Mouse (Mus musculus) heart, embryonic 16.5 days (tissue): ENCODE data around the gene Atxn1. TPM values are rescaled to one million over a fixed set of nuclear protein-coding genes. Genes with fewer than 3 reads are reported as not detected.

Experiments used
- ATAC-seq: fragments of 200-750 bp; cut with Nextera tagmentation; replicated peaks from 2 replicates; pipeline ENCODE4 v1.8.0; 2017; ENCODE audit warnings: moderate number of reproducible peaks; ENCODE audit not compliant: insufficient read depth, low FRiP score; ENCODE audit errors: extremely low read depth
- H3K27ac ChIP-seq: fragments of 300-500 bp; sonication (generic); 2 replicates; pipeline ENCODE4 v1.5.1; 2014; ENCODE audit warnings: mild to moderate bottlenecking, low read length, control low read depth, moderate library complexity
- H3K27me3 ChIP-seq: fragments of 300-500 bp; sonication (generic); 2 replicates; pipeline ENCODE4 v1.6.1; 2014; ENCODE audit warnings: low read length, mixed read lengths; ENCODE audit not compliant: control insufficient read depth, insufficient read depth
- H3K36me3 ChIP-seq: fragments of 300-500 bp; sonication (generic); 2 replicates; pipeline ENCODE4 v1.6.1; 2014; ENCODE audit not compliant: control insufficient read depth, insufficient read depth
- H3K4me1 ChIP-seq: fragments of 300-500 bp; sonication (generic); 2 replicates; pipeline ENCODE4 v1.6.1; 2014; ENCODE audit warnings: low read length, mixed read lengths; ENCODE audit not compliant: control insufficient read depth, insufficient read depth
- H3K4me2 ChIP-seq: fragments of 300-500 bp; sonication (generic); 2 replicates; pipeline ENCODE4 v1.6.1; 2014; ENCODE audit warnings: low read depth, mild to moderate bottlenecking, control low read depth, low read length
- H3K4me3 ChIP-seq: fragments of 300-500 bp; sonication (generic); 2 replicates; pipeline ENCODE4 v1.5.1; 2014; ENCODE audit warnings: mild to moderate bottlenecking, control low read depth, low read length
- H3K9ac ChIP-seq: fragments of 300-500 bp; sonication (generic); 2 replicates; pipeline ENCODE4 v1.6.1; 2014; ENCODE audit warnings: low read length, control low read depth
- H3K9me3 ChIP-seq: fragments of 300-500 bp; sonication (generic); replicated peaks from 2 replicates; pipeline ENCODE4 v1.6.1; 2016; ENCODE audit warnings: low read length; ENCODE audit not compliant: control insufficient read depth
- WGBS: fragments of 180-500 bp; shearing (Covaris S2); extraction: QIAGEN DNeasy Blood & Tissue Kit; methylation state at CpG from one replicate; pipeline ENCODE4 v1.1.7; 2014; 5-methylcytosine and 5-hydroxymethylcytosine counted together
- polyA plus RNA-seq: library from polyadenylated mRNA; unstranded; fragments of >200 nt; fragmentation: Nextera tagmentation; extraction: Ambion mirVana; gene quantifications from 2 replicates; pipeline ENCODE4 v1.2.1, GENCODE M21; 2015

The Atxn1 gene
- polyA plus RNA-seq, 1 experiment from 2014 or later, result 7.2 TPM

DNA sequence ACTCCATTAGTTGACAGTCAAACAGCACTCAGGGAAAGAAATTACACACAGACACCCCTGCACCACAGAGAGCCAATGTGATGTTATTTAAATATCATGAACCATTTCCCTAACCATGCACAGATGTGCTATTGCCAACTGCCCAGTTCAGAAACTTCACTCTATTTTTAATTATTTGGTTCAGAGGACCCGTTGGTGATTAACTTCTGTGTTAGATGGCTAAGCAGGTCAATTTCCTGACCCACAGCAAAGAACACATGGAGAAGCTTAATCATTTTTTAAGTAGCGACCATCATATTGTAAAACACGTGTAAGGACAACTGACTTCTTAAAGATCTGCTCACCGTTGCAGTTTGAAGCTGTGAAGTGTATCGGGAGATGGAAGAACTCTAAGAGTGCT, 26.7 kb downstream of the Atxn1 start:
- no peak overlapping the region for H3K27ac ChIP-seq
- no peak overlapping the region for H3K4me3 ChIP-seq
- H3K9ac ChIP-seq, result no peak overlapping the region
- no peaks in the 10 kb centered on the region for H3K9me3 ChIP-seq
- no peaks in the 10 kb centered on the region for H3K27me3 ChIP-seq
- H3K4me1 ChIP-seq, result peaks cover 29% of the 10 kb centered on the region
- peaks cover 4% of the 10 kb centered on the region; the same call in 1 of the 2 replicates for H3K36me3 ChIP-seq
- H3K4me2 ChIP-seq, result no peak overlapping the region
- WGBS, result 83% methylated on average over 5 of the region's 5 CpGs
- ATAC-seq, result no peak

DNA sequence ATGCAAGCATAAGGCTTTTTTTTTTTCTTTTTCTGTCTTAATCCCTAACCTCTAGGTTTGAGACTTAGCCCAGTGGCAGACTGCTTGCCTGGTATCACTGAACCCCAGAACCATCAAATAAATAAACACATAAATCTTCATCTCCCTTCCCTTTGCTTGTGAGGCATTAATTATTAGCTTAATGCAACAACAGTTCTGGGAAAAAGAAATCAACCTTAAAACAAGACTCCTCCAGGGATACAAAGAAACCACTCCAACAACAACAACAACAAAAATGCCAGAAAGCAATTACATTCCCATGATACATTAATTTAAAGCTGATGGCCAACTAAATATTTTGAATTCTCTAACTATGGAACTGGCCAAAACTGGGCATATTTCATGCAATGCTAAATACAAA, 28.0 kb downstream of the Atxn1 start:
- H3K4me1 ChIP-seq, result peaks cover 30% of the 10 kb centered on the region
- no peak overlapping the region for H3K4me2 ChIP-seq
- H3K27ac ChIP-seq, result no peak overlapping the region
- ATAC-seq, result no peak
- H3K4me3 ChIP-seq, result no peak overlapping the region
- H3K9ac ChIP-seq, result no peak overlapping the region
- H3K27me3 ChIP-seq, result no peaks in the 10 kb centered on the region
- H3K9me3 ChIP-seq, result peaks cover 2% of the 10 kb centered on the region; the same call in 1 of the 2 replicates
- peaks cover 4% of the 10 kb centered on the region; the same call in 1 of the 2 replicates for H3K36me3 ChIP-seq

DNA sequence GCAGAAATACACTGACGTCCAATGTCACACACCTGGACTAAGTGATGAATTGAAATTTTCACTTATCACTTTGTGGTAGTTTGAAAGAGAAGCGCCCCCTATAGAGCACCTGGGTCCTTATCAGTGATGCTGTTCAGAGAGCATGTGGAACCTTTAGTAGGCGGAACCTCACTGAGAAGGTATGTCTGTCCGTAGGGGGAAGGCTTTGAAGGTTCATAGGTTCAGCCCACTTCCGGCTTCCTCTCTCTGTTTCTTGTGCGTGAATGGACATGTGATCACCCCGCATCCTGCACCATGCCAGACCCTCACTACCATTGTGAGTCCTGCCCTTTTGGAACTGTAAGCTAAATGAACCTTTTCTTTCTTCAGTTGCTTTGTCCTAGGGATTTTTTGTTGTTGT, 29.0 kb downstream of the Atxn1 start:
- ATAC-seq, result no peak
- Histone ChIP-seq H3K9ac (no peak overlapping the region), H3K9me3 (peaks cover 5% of the 10 kb centered on the region; the same call in 1 of the 2 replicates), H3K4me1 (peaks cover 28% of the 10 kb centered on the region), H3K27ac (no peak overlapping the region), H3K27me3 (no peaks in the 10 kb centered on the region), H3K4me3 (no peak overlapping the region), H3K36me3 (peaks cover 4% of the 10 kb centered on the region; the same call in 1 of the 2 replicates), H3K4me2 (no peak overlapping the region)
- WGBS, result 79% methylated on average over 7 of the region's 7 CpGs

DNA sequence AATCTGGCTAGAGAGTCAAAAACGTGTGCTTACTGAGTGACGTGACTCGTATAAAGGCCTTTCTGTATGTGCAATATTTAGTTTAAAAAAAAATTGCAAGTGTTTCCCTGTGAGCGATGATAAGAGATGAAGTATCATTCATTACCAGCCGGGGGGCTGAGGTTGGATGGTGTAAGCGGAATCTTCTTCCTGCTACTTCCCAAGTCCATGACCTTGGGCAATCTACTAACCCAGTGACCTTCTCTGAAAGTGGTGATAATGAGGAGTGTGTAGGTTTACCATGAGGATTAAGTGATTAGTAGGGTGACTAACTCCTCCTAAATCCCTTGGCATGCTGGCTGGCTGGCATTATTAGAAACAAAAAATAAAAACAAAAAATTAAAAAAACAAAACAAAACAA, 30.0 kb downstream of the Atxn1 start:
- no peaks in the 10 kb centered on the region for H3K27me3 ChIP-seq
- no peak overlapping the region for H3K4me3 ChIP-seq
- 51% methylated on average over 6 of the region's 6 CpGs for WGBS
- peaks cover 22% of the 10 kb centered on the region for H3K4me1 ChIP-seq
- H3K9ac ChIP-seq, result no peak overlapping the region
- H3K4me2 ChIP-seq, result no peak overlapping the region
- peaks cover 4% of the 10 kb centered on the region; the same call in 1 of the 2 replicates for H3K36me3 ChIP-seq
- peak overlapping the region; percentile 78; the same call in 1 of the 2 replicates for H3K27ac ChIP-seq
- H3K9me3 ChIP-seq, result peaks cover 5% of the 10 kb centered on the region; the same call in 1 of the 2 replicates
- ATAC-seq, result no peak

DNA sequence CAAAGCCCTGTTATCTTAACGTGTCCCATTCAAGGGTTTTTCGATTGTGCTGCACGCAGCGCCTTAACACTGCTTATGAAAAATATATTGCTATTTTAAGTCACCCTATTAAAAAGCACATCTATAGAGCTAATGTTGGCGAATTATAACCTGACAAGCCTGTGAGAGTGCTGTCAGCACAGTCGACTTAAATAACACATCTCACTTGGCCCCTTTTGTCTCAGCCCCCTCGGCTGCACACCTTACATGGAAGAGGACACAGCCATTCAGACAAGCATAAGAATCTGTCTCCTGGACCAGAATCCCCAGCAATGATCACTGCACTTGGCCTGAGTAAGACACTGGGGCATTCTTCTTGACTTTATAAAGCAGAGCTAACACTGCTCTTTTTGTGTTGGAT, 30.7 kb downstream of the Atxn1 start:
- H3K27me3 ChIP-seq, result no peaks in the 10 kb centered on the region
- peak overlapping the region; percentile 78 for H3K27ac ChIP-seq
- WGBS, result 41% methylated on average over 7 of the region's 7 CpGs
- H3K36me3 ChIP-seq, result peaks cover 4% of the 10 kb centered on the region; the same call in 1 of the 2 replicates
- H3K4me3 ChIP-seq, result no peak overlapping the region
- no peak overlapping the region for H3K9ac ChIP-seq
- H3K9me3 ChIP-seq, result peaks cover 5% of the 10 kb centered on the region; the same call in 1 of the 2 replicates
- peaks cover 22% of the 10 kb centered on the region for H3K4me1 ChIP-seq
- peak; percentile 77 for ATAC-seq
- peak overlapping the region; percentile 27 for H3K4me2 ChIP-seq

DNA sequence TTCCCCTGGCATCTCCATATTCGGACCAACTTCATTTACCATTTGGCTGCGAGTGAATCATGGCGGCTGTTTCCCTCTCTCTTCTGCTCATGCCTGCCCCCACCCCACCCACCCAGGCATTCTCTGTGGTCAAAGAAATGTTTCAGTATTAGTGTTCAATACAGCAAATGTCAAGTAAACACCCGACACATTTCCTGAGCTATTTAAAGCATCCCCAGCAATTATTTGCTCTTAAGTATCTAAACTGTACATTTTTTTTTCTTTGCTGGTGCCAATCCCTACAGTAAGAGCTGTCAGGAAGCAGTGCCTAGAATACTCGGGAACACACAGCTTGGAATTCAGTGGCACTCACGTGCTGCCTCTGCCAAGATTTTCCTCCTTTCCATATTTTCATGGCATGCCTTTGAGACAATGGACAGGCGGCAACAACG, 32.3 kb downstream of the Atxn1 start:
- Histone ChIP-seq H3K27ac (no peak overlapping the region), H3K9ac (no peak overlapping the region), H3K4me3 (no peak overlapping the region), H3K36me3 (0 out of 2 replicates have a peak, but pooled peaks cover 2% of the 10 kb centered on the region), H3K4me2 (peak overlapping the region; percentile 15; the same call in 1 of the 2 replicates), H3K9me3 (peaks cover 5% of the 10 kb centered on the region; the same call in 1 of the 2 replicates), H3K4me1 (peaks cover 22% of the 10 kb centered on the region), H3K27me3 (no peaks in the 10 kb centered on the region)
- 56% methylated on average over 8 of the region's 8 CpGs for WGBS
- ATAC-seq, result no peak

DNA sequence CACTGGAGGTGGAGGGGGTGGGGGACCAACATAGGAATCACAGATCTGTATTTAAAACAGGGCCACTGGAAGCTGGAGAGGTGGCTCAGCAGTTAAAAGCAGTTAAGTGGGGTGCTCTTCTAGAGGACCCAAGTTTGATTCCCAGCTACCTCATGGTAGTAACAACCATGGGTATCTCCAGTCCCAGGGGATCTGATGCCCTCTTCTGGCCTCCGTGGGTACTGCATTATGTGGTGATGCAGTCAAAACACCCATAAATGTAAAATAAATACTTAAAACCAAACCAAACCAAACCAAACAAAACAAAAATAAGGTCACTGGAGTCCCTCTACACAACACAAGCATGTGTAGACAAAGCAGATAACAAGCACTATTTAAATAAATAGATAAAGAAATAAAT, 32.9 kb downstream of the Atxn1 start:
- no peak overlapping the region for H3K4me3 ChIP-seq
- H3K4me1 ChIP-seq, result peaks cover 22% of the 10 kb centered on the region
- peaks cover 5% of the 10 kb centered on the region; the same call in 1 of the 2 replicates for H3K9me3 ChIP-seq
- H3K27me3 ChIP-seq, result no peaks in the 10 kb centered on the region
- 63% methylated on average over 1 of the region's 1 CpGs for WGBS
- H3K36me3 ChIP-seq, result 0 out of 2 replicates have a peak, but pooled peaks cover 2% of the 10 kb centered on the region
- no peak for ATAC-seq
- no peak overlapping the region for H3K4me2 ChIP-seq
- no peak overlapping the region for H3K27ac ChIP-seq
- H3K9ac ChIP-seq, result no peak overlapping the region

DNA sequence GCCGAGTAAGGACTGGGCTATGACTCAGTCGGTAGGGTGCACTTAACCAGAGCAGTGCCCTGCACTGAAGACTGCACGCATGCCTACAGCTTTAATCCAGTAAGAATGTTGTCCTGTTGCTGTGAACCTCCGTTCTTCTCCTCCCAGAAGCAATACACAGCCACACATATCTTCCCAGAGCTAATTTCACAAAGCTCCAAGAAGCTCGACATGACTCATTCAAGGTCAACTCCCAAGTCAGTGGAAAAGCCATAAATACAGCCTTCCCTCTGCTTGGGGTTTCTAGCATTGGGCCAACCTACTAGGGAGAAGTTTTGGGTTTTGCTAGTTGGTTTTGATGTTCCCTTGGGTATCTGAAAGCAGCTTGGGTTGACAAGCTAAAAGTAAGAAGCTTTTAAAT, 33.6 kb downstream of the Atxn1 start:
- no peaks in the 10 kb centered on the region for H3K27me3 ChIP-seq
- 0 out of 2 replicates have a peak, but pooled peaks cover 2% of the 10 kb centered on the region for H3K36me3 ChIP-seq
- H3K4me3 ChIP-seq, result no peak overlapping the region
- WGBS, result 87% methylated on average over 5 of the region's 5 CpGs
- H3K4me1 ChIP-seq, result peaks cover 22% of the 10 kb centered on the region
- no peak overlapping the region for H3K27ac ChIP-seq
- no peak overlapping the region for H3K4me2 ChIP-seq
- H3K9ac ChIP-seq, result no peak overlapping the region
- ATAC-seq, result no peak
- peaks cover 5% of the 10 kb centered on the region; the same call in 1 of the 2 replicates for H3K9me3 ChIP-seq

DNA sequence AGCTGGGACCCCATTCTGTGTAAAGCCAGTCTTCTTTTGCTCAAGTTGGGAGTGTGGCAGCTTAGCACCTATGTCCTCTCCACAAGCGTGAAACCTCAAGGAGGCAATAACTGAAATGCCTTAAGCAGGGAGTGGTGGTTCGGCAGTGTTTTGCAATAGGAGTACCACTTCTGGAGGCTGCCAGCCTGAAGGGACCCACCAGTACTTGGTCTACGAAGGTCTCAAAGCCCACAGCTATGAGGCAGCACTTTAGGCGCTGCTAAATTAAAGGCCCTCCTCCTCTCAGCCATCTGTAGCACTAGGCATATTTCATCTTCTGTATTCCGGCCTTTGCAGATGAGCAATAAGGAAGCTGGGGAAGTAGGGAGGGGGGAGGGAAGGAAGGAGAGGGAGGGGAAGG, 35.1 kb downstream of the Atxn1 start:
- Histone ChIP-seq H3K4me3 (no peak overlapping the region), H3K27me3 (no peaks in the 10 kb centered on the region), H3K27ac (no peak overlapping the region), H3K36me3 (0 out of 2 replicates have a peak, but pooled peaks cover 2% of the 10 kb centered on the region), H3K4me2 (no peak overlapping the region), H3K9me3 (peaks cover 5% of the 10 kb centered on the region; the same call in 1 of the 2 replicates), H3K4me1 (peaks cover 20% of the 10 kb centered on the region), H3K9ac (no peak overlapping the region)
- WGBS, result 85% methylated on average over 5 of the region's 5 CpGs
- ATAC-seq, result no peak
